Mouse (Mus musculus): ENCODE results near the gene Naif1. TPM values are rescaled to one million over a fixed set of nuclear protein-coding genes. Genes with fewer than 3 reads are reported as not detected.

Gene Naif1
- 6.0 and 6.4 TPM in 2 replicates for polyA plus RNA-seq (2016; fragmentation: Nextera tagmentation; extraction: Ambion mirVana)

DNA sequence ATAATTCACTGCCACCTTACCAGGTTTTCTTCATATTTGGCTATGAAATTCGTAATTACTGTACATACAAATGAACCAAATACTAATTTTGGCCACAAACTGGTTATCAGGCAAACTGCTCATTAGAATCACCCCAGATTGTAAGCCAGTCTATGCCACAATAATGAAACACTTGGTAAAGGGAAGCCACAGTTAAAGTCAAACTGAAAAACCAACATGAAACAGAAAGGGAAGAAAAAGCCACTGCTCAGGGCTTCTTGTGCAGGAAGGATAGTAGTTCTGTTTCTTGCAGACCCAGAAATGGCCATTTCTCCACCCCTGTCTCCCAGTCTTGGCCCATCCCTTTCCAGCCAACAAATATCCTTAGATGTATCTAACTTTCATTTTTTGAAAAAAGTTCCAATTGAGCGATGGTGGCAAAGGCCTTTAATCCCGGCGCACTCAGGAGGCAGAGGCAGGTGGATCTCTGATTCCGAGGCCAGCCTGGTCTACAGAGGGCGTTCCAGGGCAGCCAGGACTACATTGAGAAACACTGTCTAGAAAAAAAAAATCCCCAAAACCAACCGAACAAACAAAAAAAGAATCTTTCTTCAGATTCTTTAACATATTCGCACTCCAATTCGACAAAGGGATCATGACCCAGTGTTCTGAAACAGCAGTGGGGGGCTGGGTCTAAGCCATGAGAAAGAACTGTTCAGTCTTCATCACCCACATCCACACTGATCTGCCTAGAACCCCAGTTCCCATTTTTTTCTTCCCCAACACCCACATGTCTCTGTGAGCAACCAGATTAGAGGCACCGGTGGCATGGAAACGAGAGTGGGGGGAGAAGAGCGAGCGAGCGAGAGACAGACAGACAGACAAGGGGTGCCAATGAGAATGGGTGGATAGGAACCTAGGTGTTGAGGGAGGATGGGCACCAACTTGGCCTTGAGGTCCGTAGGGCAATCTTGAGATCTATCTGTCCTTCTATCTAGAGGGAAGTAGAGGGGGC is at the start of gene Naif1:
Gene Naif1, plus strand, starts transcription at position 697 of the 994 bp plus-strand sequence.
- Histone ChIP-seq H3K27me3 (ENCODE audit: insufficient read depth, poor library complexity, severe bottlenecking) (no peaks in the 10 kb centered on the region), H3K27ac (peak within 1 kb of the TSS; percentile 92), H3K4me1 (replicated peaks) (peaks cover 44% of the 10 kb centered on the region), H3K9me3 (no peaks in the 10 kb centered on the region), H3K36me3 (peaks cover 8% of the 10 kb centered on the region), H3K4me3 (peak within 1 kb of the TSS; percentile 79)
- no peak for DNase-seq (ENCODE audit: low spot score)
- 83% methylated on average over 15 of the region's 15 CpGs for WGBS

DNA sequence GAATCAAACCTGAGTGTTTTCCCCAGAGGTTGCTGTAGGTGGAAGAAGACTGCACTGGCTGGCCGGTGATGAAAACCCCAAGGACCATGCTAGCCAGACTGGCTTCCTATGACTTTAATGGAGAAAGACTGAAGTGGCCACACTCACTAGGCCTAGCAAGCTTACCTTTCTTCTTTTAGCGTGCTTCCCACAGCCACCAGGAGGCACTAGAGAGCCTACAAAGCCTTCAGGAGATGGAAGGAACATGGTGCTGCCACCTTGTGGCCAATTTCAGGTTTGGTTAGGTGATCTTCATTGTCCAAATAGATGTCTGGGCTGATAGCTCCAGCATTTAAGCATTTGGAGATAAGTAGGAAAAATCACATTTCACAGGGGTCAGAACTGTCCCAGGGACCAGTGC is 45.6 kb upstream of the Naif1 start:
- 20% methylated on average over 2 of the region's 2 CpGs for WGBS

DNA sequence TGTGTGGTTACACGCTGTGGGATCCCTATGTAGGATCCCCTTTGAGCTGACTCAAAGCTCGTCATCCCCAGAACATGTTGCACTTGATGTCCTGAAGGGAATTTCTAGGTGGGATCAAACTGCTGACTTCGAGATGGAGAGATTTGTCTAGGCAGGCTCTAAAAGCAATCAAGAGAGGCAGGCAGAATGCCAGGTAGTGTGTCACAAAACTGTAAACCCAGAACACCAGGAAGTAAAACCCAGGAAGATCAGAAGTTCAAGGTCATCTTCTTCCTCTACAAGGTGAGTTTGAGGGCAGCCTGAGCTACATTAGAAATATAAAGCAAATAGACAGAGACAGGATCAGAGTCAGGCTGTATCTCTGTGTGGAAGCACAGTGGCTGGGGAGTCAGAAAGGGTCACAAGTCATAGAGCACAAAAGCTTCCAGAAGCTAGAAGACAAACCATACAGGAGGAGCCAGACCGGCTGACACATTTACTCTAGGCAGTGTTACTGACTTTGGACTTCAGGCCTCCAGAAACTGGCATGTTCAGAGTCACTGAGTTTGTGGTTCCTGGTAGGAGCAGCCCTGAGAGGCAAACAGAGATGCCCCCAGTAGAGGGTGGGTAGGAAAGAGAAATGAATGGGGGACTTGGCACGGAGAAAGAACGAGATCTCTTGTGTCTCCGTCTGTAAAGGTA is 43.0 kb upstream of the Naif1 start:
- Histone ChIP-seq H3K9me3 (no peaks in the 10 kb centered on the region), H3K4me3 (no peak overlapping the region), H3K27ac (peak overlapping the region; percentile 23; the same call in 1 of the 2 replicates), H3K27me3 (ENCODE audit: insufficient read depth, poor library complexity, severe bottlenecking) (no peaks in the 10 kb centered on the region), H3K4me1 (replicated peaks) (peaks cover 12% of the 10 kb centered on the region; the same call in 1 of the 2 replicates), H3K36me3 (peaks cover 7% of the 10 kb centered on the region)
- WGBS, result 83% methylated on average over 7 of the region's 7 CpGs
- DNase-seq (ENCODE audit: low spot score), result no peak

More for the DNA sequence above, 45.6 kb upstream of the Naif1 start:
- Histone ChIP-seq H3K36me3 (peaks cover 34% of the 10 kb centered on the region), H3K27ac (no peak overlapping the region), H3K4me1 (replicated peaks) (peaks cover 14% of the 10 kb centered on the region; the same call in 1 of the 2 replicates), H3K9me3 (no peaks in the 10 kb centered on the region), H3K27me3 (ENCODE audit: insufficient read depth, poor library complexity, severe bottlenecking) (no peaks in the 10 kb centered on the region), H3K4me3 (no peak overlapping the region)
- DNase-seq (ENCODE audit: low spot score), result peak; percentile 92

DNA sequence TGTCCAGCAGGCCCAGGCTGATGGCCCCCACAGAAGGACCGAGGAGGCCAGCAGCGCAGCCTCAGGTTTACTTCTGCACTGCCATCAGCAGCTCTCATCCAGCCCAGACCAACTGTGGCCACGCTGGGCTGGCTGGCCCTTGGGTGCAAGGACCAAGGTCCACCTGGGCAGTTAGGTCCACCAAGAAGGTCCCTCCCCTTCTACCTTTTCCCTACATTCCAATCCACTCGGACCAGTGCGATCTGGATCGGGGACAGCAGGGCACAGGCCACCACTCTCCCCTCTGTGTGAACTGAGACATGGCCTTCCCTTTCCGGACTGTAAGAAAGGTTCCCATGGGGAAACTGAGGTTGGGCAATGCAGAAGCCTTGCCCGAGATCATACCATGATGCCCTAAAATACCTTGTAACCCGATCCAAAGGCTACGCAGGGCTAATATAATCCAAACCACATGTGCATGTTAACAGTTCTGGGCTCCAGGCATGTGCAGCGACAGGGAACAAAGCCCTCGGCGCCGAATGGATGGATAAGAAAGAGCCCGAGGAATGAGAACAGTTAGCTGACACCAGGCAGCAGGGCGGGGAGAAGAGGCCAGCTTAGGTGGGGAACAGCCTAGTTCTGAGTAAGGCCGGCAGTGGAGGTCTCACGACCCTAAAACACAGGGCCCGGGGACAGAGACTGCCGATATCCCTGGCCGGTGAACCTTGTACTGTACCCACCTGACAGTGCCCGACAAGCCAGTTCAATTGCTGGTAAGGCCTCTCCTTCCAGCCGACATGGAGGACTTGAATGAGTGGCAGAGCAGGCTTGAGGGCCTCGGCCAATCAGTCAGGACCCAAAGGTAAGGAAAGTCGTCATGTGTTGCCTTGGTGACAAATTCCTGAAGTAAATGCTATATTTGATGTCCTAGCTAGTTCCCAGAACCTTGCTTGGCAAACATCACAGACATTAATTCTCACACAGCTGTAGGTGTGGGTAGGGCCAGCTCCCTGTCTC is 41.5 kb upstream of the Naif1 start:
- no peak overlapping the region for H3K4me3 ChIP-seq
- H3K4me1 ChIP-seq (replicated peaks), result peaks cover 12% of the 10 kb centered on the region; the same call in 1 of the 2 replicates
- H3K27ac ChIP-seq, result peak overlapping the region; percentile 69
- WGBS, result 69% methylated on average over 25 of the region's 25 CpGs
- H3K27me3 ChIP-seq (ENCODE audit: insufficient read depth, poor library complexity, severe bottlenecking), result no peaks in the 10 kb centered on the region
- no peaks in the 10 kb centered on the region for H3K9me3 ChIP-seq
- peak; percentile 41 for DNase-seq (ENCODE audit: low spot score)
- peaks cover 2% of the 10 kb centered on the region for H3K36me3 ChIP-seq

DNA sequence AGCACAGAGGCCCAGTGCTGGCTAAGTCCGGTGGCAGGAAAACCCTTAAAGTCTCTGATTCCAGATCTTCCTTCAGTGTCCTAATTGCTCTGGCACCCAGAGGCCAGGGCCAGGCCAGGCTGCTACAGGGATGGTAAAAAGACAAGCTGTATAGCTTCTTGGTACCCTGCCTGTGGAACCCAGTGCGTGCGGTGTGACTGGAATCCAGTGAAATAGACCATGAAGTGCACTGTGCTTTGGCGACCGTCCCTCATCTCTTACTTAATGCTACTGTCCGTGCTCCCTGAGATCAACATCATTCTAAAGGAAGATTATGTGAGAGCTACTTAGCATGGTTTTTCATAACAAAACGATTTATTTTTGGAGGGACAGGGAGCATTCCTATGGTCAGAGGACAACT is 38.9 kb upstream of the Naif1 start:
- no peak overlapping the region for H3K4me3 ChIP-seq
- WGBS, result 88% methylated on average over 7 of the region's 7 CpGs
- H3K27ac ChIP-seq, result no peak overlapping the region
- H3K27me3 ChIP-seq (ENCODE audit: insufficient read depth, poor library complexity, severe bottlenecking), result no peaks in the 10 kb centered on the region
- peaks cover 29% of the 10 kb centered on the region for H3K36me3 ChIP-seq
- H3K9me3 ChIP-seq, result no peaks in the 10 kb centered on the region
- no peak for DNase-seq (ENCODE audit: low spot score)
- H3K4me1 ChIP-seq (replicated peaks), result peaks cover 12% of the 10 kb centered on the region; the same call in 1 of the 2 replicates

DNA sequence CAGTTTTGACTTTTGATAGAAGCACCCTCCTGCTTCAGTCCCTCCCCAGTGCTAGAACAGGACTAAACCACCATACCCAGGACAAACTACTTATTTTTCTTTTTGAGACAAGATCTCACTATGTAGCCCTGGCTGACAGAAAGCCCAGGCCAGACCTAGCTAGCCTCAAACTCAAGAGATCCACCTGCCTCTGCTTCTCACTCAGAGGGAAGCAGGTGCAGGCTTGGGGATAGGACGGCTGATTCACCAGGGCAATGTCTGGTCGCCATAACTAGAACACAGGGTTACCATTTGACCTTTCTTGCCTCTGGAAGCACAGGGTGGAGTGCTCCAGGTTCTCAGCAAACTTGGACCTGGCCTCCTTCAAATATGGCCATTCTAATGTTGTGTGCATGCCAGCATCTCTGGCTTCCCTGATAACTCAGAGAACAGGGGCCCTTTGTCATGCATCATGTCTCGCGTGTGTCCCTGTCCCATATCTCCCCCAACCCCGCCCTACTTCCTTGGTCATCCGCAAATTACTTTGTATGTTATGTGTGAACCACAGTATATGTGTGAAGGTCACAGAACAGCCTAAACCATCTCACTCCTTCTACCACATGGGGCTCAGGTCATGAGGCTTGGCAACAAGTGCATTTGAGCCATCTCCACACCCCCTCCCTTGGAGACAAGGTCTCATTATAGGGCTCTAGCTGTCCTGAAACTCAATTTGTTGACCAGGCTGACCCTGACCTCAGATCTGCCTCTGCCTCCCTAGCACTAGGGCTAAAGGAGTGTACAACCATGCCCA is 37.3 kb upstream of the Naif1 start:
- H3K4me1 ChIP-seq (replicated peaks), result peaks cover 12% of the 10 kb centered on the region; the same call in 1 of the 2 replicates
- H3K36me3 ChIP-seq, result peaks cover 44% of the 10 kb centered on the region
- no peak overlapping the region for H3K27ac ChIP-seq
- DNase-seq (ENCODE audit: low spot score), result no peak
- WGBS, result 92% methylated on average over 6 of the region's 6 CpGs
- H3K9me3 ChIP-seq, result no peaks in the 10 kb centered on the region
- no peaks in the 10 kb centered on the region for H3K27me3 ChIP-seq (ENCODE audit: insufficient read depth, poor library complexity, severe bottlenecking)
- H3K4me3 ChIP-seq, result no peak overlapping the region

DNA sequence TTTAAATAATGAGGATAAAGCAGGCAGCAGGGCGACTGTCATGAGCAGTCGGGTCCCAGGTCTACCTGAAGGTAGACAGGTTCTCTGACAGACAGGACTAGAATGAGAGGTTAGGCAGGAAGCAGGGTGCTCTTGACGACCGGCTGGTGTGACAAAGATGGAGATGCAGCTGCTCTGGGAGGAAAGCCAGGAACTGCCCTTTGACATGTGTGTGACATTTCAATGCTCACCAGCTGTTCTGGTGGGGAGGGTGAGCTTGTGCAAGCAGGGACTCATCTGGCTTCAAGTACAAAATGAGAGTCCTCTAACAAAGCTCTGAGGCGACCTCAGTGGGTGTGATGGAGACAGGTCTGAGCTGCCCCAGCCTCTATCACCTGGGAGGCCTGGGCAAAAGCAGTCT is 36.3 kb upstream of the Naif1 start:
- no peak overlapping the region for H3K4me3 ChIP-seq
- H3K36me3 ChIP-seq, result peaks cover 54% of the 10 kb centered on the region
- WGBS, result 68% methylated on average over 5 of the region's 5 CpGs
- peaks cover 5% of the 10 kb centered on the region; the same call in 1 of the 2 replicates for H3K4me1 ChIP-seq (replicated peaks)
- H3K9me3 ChIP-seq, result no peaks in the 10 kb centered on the region
- no peaks in the 10 kb centered on the region for H3K27me3 ChIP-seq (ENCODE audit: insufficient read depth, poor library complexity, severe bottlenecking)
- DNase-seq (ENCODE audit: low spot score), result no peak
- no peak overlapping the region for H3K27ac ChIP-seq

DNA sequence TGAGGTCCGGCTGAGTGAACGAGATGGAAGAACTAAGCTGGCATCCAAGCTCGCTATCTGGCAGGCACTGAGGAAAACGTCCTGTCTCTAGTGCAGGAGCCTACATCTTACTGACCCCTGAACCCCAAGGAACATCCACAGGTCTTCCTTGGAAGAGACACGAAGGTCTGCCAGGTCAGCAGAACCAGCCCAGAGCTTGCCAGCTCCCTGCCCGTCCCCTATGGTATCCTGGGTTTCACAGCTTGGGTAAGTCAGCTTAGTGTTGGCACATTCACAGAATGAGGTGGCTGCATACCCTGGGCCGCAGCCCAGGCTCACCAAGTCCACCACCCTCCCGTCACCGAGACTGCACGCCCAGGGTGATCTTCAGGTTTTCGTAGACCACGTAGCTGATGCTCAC is 34.5 kb upstream of the Naif1 start:
- no peaks in the 10 kb centered on the region for H3K4me1 ChIP-seq (replicated peaks)
- no peak overlapping the region for H3K4me3 ChIP-seq
- DNase-seq (ENCODE audit: low spot score), result no peak
- no peaks in the 10 kb centered on the region for H3K27me3 ChIP-seq (ENCODE audit: insufficient read depth, poor library complexity, severe bottlenecking)
- no peak overlapping the region for H3K27ac ChIP-seq
- H3K36me3 ChIP-seq, result peaks cover 73% of the 10 kb centered on the region
- 96% methylated on average over 12 of the region's 12 CpGs for WGBS
- H3K9me3 ChIP-seq, result no peaks in the 10 kb centered on the region

DNA sequence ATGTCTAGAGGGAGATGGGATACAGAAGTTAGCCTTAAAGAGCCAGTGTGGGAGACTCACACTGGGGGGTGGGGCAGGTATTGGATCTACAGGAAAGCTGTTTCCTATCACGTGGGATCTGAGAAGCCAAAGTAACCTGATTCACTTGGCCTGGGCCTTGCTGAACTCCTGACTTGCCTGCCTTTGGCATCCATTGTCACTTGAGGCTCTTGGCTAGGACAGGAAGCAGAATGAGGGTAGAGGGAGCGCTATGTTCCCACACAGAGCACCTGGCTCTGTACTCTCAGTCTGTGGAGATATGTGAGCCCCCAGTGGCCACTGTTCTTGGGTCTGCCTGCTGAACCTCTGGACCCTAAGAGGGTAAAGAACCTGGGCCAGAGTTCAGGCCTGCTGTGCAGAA is 33.7 kb upstream of the Naif1 start:
- no peak overlapping the region for H3K4me3 ChIP-seq
- peaks cover 80% of the 10 kb centered on the region for H3K36me3 ChIP-seq
- no peaks in the 10 kb centered on the region for H3K9me3 ChIP-seq
- H3K4me1 ChIP-seq (replicated peaks), result no peaks in the 10 kb centered on the region
- no peaks in the 10 kb centered on the region for H3K27me3 ChIP-seq (ENCODE audit: insufficient read depth, poor library complexity, severe bottlenecking)
- no peak overlapping the region for H3K27ac ChIP-seq
- 87% methylated on average over 2 of the region's 2 CpGs for WGBS
- DNase-seq (ENCODE audit: low spot score), result no peak

DNA sequence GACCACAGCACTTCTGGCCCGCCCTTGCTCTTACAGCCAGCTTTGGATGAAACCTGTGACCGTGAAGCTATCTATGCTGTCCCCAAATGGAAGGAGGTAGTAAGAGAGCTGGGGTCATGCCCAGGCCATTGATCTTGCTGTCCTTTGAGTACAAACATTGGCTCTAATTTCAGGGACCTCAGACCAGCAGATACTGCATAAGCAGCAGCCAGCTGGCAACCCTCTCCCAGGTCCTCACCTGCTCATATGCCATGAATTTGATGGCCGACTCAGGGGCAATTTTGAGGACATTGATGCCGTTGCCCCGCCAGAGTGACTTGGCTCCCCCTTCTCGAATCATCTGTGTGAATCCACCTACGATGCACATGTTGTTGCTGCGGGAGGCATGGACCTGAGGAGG is 32.8 kb upstream of the Naif1 start:
- Histone ChIP-seq H3K36me3 (peaks cover 82% of the 10 kb centered on the region), H3K4me1 (replicated peaks) (no peaks in the 10 kb centered on the region), H3K4me3 (no peak overlapping the region), H3K27me3 (ENCODE audit: insufficient read depth, poor library complexity, severe bottlenecking) (no peaks in the 10 kb centered on the region), H3K9me3 (no peaks in the 10 kb centered on the region), H3K27ac (no peak overlapping the region)
- no peak for DNase-seq (ENCODE audit: low spot score)
- WGBS, result 95% methylated on average over 8 of the region's 8 CpGs

DNA sequence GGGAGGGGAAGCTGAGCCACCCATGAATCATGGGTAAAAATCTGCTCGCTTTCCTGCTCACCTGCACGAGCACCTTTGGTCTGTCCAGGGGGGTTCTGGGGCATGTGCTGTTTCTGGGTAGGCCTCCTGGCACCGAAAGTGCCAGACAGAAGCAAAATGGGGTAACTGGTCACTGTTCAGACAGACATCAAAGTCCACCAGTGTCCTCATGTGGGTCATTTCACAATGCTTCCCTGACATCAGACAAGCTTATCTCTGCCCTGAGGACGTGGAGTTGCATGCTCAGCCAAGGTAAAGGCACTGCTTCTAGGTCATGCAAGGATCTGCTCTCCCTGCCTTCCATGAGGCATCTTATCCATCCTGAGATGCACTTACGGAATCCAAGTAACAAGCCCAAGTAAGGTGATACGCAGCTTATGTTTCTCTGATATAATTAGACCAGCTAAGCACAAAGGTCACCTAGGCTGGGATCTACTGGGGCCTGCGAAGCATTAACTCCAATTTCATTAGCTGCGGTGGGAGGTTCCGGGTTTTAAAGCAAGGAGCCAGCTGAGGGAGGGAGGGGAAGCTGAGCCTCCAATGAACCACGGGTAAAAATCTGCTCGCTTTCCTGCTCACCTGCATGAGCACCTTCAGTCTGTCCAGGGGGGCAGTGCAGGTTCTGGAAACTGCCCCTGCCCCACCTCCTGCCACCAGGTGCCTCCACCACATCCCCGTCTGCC is 31.7 kb upstream of the Naif1 start:
- Histone ChIP-seq H3K4me1 (replicated peaks) (peaks cover 11% of the 10 kb centered on the region), H3K9me3 (no peaks in the 10 kb centered on the region), H3K36me3 (peaks cover 82% of the 10 kb centered on the region), H3K27ac (no peak overlapping the region), H3K27me3 (ENCODE audit: insufficient read depth, poor library complexity, severe bottlenecking) (no peaks in the 10 kb centered on the region), H3K4me3 (no peak overlapping the region)
- DNase-seq (ENCODE audit: low spot score), result no peak
- 90% methylated on average over 12 of the region's 12 CpGs for WGBS

All from hindbrain, embryonic 10.5 days (tissue).